Mouse (Mus musculus) ovary, postnatal 36 days (tissue): ENCODE data around the gene Dtnbp1.

Source experiments
- DNase-seq: peaks from one replicate; pipeline ENCODE4 v3.0.0; 2022; ENCODE audit warnings: low spot score, mixed read lengths

Gene Dtnbp1

DNA sequence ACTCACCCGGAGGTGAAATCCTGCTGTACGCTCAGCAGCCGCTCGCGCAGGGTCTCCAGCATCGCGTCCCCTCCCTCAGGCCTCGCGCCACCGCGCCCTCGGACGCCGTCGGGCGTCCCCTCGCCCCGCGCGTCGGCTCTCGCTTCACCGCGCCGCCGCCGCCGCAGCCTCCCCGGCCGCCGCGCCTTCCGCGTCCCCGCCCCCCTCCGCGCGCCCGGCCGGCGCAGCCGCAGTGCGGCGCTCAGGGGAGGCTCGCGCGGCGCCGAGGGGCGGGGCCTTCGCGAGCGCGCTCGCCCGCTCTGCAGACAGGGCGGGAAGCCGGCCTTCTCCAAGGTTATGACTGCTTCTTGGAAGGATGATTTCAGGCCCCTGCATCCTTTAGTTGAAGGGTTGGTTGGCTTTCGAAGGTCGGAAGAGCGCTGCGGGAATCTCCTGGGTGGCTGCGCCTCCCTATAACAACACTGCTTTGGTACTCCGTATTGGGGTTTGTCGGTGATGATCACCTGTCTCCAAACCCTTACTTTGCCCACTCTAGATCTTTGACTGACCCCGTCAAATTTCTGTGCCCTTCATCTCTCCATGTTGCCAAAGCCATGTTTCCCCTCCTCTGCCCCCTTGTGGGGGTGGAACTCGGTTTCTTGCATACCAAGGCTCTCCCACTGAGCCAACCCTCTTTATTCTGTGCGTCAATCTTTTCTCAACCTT lies at the start of gene Dtnbp1:
Gene Dtnbp1 (minus strand): TSS at position 237 of the 705 bp plus-strand sequence.
- peak; percentile 83 for DNase-seq

DNA sequence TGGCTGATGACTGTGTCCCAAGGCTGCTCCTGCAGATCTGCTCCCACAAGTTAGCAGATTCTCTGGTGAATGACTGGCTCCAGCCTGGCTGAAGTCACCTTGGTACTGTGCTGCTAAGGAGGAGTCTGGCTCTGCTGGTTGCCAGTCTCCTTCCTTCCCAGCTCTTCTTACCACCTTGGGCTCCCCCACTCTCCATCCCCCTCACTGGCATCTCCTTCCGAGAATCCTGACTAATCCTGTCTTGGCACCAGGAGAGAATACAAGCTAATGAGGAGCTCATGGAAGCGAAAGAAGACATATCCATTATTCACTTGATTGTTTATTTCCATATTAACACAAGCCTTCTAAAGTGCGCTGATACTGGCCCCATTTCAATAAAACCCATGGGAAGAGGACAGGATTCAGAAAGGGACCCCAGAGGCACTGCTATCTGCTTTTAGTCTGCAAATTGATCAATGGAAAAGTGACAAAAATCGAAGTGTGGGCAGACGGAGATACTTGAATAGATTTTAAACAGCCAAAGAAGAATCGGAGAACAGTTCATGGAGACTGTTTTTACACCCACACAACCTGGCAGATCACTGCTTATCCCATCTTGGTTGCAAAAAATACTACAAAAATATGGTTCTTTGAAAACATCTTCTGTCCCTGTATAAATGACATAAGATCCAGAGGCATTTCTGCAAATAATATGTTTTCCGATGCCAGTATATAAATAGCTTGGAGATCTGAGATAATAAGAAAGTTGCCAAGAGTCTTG lies 47.5 kb upstream of the Dtnbp1 start:
- DNase-seq = no peak

DNA sequence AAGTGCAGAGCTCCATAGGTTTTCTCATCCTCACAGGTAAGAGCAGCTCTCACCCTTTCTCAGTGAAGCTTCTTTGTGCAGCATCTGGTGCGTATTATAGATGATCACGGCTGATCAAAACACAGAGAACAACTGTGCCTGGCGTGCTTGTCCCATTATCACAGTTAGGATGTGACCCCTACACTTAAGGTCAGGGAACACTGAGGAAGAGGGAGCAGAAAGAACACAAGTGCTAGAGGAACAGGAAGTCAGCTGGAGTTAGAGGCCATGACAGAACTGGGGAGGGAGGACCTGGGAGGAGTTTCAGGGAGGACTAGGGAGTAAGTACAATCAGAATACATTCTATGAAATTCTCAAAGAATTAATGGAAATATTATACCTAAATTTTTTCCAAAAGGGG lies 41.5 kb upstream of the Dtnbp1 start:
- no peak for DNase-seq

DNA sequence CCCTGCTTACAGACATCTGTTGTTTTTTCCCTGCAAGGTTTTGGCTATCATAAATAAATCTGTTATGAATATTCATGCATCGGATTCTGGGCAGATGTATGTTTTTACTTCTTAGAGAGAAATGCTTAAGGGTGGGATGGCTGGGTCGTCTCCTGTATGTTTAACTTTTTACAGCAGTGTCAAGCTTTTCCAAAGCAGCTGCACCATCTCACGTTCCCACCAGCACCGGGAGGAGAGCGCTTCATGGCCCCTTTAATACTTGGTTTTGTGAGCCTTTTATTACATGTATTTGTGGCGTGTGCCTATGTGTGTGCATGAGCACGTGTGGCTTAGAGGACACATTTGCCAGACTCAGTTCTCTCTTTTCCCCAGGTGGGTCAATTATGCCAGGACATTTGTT lies 38.8 kb upstream of the Dtnbp1 start:
- DNase-seq = no peak

DNA sequence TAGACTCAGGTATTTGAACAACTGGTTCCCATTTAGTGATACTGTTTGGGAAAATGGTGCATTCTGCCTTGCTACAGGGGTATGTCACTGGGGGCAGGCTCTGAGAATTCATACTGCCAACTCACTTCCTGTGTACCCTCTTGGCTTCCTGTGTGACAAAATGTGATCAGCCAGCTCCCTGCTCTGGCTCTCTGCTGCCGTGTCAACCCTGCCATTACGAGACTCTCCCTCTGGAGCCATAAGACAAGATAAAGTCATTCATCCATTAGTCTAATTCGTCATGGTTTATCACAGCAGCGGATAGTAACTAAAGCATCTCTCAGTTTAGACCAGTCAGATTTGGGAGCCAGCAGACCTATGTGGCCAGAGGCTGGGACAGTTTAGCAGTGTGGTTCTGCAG lies 38.2 kb upstream of the Dtnbp1 start:
- no peak for DNase-seq

DNA sequence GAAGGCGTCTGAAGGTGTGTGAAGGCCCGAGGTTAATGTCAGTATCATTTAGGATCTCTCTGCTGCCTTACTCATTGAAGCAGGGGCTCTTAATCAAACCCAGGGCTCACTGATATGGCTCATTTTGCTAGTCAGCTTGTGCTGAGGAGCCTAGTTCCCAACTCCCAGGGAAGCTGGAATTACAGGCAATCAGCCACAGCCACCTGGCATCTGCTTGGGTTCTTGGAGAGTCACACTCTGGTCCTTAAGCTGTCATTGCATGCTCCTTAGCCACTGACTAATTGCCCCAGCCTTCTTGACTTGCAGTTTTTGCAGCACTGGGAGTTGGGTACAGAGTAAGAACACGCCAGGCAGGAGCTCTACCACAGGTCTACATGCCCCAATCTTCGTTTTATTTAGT lies 34.5 kb upstream of the Dtnbp1 start:
- DNase-seq = no peak

DNA sequence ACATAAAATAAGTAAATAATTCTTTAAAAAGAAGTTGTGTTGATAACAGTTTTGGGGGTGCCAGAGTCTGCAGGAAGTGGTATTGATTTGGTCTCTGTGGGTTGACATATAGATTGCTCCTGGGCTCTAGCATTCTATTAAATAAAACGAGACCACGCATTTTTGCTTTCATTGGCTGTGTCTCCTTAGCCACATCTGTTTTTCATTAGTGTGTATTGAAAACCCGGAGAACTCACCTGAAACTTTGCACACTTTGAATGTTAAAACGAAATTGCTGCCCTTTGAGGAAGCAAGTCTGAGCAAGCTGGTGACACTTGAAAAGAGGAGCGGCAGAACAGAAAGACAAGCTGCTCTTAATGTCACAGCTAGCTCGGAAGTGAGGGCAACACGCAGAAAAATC lies 32.8 kb upstream of the Dtnbp1 start:
- DNase-seq = no peak

DNA sequence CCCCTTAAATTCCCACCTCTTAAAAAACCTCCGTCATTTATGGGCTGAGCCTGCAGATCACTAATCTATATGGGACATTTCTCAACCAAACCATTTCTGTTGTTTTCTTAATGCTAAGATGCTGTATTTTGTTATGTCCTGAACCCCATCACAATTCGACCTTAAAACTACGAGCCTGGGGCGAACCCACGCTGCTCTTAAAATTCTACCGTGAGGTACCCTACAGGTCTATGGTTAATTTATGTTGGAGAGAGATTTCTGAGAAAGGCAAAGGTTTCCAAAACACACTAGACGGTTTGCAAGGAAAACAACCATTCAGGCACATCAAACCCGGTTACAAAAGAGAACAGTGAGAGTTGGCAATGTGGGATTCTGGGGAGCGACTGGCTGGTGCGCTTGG lies 31.4 kb upstream of the Dtnbp1 start:
- no peak for DNase-seq

DNA sequence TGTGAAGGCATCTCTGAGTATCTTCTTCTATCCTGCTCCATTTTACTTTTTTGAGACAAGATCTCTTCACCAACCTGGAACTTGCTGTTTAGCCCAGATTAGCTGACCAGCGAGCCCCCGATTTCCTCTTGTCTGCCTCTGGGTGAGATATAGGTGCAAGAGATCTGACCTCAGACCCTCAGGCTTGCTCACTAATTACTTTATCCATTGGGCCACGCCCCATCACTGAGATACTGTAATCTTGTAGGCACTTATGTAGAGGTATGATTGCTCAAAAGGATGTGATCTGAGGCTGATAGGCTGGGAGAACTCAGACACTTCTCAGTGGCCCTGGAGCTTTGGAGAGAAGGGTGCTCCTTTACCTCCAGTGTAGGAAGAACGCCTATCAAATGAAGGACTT lies 30.5 kb upstream of the Dtnbp1 start:
- no peak for DNase-seq

DNA sequence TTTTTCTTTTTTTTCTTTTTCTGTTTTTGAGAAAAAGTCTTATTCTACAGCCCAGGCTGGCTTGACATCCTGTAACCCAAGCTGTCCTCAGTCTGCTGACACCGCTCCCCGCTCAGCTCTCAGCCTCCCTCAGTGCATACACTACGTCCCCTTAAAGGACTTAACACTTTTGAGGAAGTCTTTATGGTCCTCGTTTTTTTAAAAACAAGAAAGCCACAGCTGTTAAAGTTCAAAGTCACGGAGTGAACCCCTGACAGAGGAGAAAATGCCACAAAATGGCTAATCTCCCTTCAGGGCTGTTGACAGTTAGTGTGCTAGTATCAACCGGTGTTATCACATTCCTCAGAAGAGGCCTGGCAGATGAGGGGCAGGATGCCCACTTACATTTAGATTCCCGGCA lies 29.8 kb upstream of the Dtnbp1 start:
- DNase-seq = no peak

DNA sequence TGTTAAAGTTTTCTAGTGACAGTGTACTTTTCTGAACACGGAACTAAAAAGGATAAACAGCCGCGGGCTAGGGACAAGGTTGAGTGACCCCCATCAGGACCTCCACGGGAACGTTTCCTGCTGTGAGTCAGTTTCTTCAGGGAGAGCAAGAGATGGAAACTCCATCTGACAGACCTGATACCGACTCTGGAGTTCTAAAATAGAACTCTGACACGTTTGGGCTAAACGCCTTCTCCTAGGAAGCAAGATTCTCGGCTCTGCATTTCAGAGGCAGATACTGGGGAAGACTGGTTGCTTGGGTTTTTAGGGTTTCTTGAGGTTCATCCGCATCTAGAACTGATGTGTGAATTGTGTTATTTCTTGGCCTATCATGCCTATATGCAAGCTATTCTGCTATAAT lies 29.4 kb upstream of the Dtnbp1 start:
- DNase-seq = no peak

DNA sequence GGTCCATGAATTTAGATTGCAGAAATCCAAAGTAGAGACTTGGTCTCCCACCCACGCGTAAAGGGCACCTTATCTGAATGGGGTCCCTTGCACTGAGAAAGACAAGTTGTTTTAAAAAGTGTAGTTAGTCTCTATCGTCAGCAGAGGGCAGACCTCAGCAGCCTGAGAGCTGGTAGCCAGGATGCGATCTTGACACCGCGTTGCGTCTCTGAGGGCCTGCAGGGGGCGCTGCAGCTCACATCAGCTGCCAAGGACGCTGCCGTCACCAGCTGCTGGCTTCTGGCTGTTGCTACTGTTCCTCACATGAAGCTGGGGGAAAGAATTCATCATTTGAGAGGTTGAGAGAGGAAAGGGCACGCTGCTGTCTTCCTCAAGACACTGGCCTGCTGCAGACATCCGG lies 28.9 kb upstream of the Dtnbp1 start:
- peak; percentile 86 for DNase-seq

DNA sequence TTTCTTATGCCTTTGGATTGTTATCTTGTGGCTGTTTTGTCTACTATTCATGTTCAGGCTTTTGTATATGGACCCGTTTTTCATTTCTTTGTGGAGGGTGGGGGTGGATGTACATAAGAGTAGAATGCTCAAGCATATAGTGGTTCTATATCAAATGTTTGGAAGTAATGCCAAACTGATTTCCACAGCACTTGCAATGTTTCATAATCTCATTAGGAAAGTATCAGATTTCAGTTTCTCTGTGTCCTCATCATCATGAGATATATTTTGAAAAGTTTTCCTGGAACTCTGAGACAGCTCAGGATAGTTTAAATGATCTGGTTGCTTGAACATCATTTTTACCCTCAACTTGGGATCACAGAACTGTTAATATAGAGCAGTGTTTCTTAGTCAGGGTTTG lies 27.8 kb upstream of the Dtnbp1 start:
- no peak for DNase-seq

DNA sequence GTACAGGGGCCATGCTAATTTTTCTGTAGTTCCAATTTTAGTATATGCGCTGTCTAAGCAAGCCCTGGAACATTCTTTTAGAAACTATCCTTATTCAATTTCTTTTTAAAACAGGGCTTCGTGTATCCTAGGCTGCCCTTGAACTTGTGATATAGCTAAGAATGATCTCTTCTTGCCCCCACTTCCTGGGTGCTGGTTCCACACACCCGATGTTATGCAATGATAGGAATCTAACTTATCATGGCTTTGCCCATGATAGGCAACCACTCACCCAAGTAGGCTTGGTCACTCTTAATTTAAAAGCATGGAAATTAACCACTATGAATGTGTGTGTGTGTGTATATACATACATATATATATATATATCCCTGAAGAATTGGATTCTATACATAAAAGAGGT lies 24.3 kb upstream of the Dtnbp1 start:
- no peak for DNase-seq

DNA sequence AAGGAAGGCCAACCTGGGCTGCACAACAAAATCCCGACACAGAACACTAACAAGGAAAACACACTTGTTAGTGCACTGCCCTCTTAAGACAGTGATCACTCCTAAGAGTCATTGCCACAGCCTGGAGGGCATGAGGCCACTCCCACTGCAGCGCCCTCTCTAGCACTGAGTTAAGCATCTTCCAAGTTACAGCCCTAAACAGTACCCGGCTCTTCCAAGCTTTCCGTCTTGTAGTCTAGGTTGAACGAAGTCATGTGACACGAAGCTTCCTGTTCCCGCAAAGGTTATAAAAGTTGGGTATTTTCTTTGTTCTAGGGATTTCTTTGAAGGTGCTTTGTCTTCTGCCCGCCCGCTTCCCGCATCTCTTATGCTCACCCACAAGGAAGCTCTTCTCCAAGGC lies 22.9 kb upstream of the Dtnbp1 start:
- DNase-seq = no peak

DNA sequence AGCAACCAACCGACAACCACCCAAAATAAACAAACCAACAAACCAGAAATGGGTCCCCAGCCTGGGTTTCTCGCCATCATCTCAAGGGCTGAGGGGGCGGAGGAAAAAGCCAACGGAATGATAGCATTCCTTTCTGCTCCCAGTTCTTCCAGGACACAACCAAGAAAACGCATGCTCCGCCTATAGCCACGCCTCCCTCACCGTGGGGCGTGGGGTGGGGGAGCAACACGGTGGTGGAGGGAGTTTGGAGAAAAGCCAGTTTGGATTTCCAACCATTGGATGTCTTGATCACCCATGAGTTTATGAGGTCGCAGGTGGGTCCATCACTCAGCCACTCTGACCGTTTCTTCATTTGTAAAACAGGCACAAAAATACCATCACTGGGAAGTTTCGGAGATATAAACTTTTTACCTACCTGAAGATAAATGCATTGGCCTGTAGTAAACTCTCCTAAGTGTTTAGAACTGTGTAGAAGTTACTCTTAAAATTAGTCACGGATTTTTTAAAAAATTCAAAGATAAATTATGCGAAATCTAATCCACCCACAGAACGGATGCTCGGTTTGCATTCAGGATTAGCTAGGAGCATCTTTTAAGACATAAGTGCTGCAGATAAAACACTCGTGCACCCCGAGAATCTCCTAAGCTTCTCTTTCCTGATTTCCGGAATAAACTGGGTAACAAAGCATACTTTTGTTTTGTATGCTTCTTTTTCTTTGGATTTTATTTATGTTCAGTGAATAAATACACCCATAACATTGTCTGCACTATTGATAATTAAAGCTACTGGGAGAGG lies 21.6 kb upstream of the Dtnbp1 start:
- DNase-seq = no peak

DNA sequence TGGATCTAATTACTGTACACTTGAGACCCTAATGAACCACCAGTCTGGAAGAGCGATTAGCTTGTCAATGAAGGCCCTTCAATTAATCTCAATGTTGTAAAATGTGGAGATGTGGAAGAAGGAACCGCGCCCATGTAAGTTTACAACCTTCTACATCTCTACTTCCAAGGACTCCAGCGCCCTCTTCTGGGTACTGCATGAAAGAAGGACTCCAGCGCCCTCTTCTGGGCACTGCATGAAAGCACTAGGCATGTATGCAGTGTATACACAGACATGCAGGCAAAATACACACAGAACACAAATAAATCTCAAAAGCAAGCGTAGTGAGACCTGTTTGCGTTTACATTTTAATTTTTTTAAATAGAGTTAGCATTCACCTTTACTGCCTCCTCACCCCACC lies 6.2 kb upstream of the Dtnbp1 start:
- DNase-seq = no peak

DNA sequence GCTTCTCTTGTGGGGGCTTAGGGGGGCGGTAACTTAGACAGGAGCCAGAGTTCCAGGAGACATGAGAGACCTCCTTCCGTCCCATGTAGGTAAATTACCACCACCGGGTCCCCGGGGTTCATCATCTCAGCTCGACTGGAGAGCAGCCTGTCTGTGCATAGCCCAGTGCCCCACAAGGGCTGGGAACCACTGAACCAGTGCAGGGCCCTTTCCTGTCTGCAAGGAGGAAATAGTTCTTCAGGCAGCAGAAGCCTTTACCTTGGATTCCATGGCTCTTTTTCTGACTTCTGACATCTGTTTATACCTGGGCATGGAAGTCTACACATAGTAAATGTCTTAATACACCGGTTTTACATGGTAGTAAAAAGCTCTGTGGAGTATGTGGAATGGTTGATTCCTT lies 5.8 kb upstream of the Dtnbp1 start:
- no peak for DNase-seq

DNA sequence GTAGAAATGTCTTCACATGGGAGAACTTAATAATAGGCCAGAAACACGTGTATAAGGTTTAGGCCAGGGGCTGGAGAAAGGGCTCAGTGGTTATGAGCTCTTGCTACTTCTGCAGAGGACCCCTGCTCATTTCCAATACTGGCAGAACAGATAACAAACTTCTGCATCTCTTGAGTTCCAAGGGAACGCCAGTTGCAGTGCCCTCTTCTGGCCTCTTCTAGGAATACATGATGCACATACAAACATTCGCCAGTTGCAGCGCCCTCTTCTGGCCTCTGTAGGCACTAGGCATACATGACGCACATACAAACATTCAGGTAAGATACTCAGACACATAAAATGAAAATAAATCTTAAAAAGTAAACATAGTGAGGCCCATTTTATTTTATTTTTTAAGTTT lies 4.5 kb upstream of the Dtnbp1 start:
- no peak for DNase-seq

DNA sequence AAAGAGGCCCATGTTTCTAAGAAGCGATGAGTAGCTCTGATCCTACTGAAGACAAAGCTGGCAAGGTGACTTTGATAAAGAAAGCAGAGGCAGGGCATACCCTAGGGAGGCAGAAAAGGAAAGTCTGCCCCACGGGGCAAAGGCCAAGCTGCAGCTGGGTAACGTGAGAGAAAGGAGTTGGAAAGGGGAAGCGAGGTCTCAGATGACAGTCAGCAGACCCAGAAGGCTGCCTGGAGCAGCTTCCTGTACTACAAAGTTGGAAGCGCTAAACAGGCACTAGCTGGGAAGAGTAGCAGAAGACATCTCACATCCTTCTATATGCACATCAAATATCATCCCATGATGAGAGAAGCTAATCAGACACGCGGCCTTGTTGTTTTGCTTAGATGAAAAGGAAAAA lies 3.9 kb upstream of the Dtnbp1 start:
- DNase-seq = no peak

DNA sequence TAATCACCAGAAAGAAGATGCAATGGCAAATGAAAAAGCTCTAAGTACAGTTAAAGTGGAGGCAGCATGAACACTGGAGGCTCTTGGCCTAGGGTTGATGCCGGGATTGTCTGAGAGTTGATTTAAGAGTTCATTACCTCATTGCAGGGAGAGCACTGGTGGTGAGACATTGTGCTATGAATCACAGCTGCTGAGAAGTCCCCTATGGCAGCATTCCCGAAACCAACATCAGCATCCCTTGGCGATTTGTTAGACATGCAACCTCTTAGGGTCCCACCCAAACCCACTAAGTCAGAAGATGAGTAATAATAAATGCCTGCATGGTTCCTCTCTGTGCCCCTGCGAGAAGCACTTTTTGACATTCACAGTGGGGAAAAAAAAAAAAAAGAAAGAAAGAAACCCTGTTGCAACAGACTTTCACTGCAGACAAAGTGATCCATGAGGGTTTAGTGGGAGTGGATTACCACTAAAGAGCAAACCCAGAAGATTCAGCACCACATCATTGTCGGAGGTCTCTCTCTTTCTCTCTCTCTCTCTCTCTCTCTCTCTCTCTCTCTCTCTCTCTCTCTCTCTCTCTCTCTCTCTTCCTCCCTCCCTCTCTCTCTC lies 3.1 kb upstream of the Dtnbp1 start:
- no peak for DNase-seq

DNA sequence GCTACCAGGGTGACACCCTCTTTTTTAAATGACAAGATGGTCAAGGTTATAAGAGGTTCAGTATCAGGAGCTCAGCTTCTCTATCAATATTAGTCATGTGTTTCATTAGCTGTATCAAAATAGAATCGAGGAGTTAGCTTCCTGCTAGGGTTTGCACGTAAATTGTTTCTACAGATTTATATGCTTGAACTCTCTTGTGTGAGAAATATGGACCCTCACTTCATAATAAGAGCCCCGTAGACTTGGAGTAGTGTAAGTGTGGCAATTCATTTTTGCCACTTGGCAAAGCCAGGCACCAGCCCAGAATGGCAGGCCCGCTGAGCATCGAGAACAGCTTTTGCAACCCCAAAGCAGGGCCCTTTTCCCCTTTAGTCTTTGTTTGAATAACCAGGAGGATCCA lies 1.1 kb upstream of the Dtnbp1 start:
- DNase-seq = no peak
